Mouse (Mus musculus) gastrocnemius, adult 18-20 months (tissue): ENCODE results near the gene Kmo. TPM values are rescaled to one million over a fixed set of nuclear protein-coding genes. Genes with fewer than 3 reads are reported as not detected.
A peak's percentile ranks its signal among the peaks of the same experiment; 100 is the strongest.

Experiments used
- DNase-seq: peaks from one replicate; pipeline ENCODE4 v3.0.0; 2021; ENCODE audit warnings: low spot score
- long read RNA-seq, 2 experiments: library from polyadenylated mRNA; stranded (forward); transcript quantifications; one replicate each; pipeline ENCODE4 v2.0.0; 2021
- total RNA-seq, 2 experiments: library from RNA; stranded (reverse); gene quantifications; 2 replicates each; pipeline ENCODE4 v1.2.3; 2021

The Kmo gene
- under 1 TPM; 0.09 to 0.14 TPM for total RNA-seq
- long read RNA-seq, experiment 1 = 0 reads
- long read RNA-seq, experiment 2, partial matches to known transcripts = 0 of 1 reads
- long read RNA-seq, experiment 2, other reads (novel, unspliced or antisense) = 1 of 1 reads

GRCm38 (mm10) chr1:175619814-175620431 is at the start of gene Kmo:
Gene Kmo, plus strand, starts transcription at chr1:175620381.
- DNase-seq = peak; percentile 7

DNA sequence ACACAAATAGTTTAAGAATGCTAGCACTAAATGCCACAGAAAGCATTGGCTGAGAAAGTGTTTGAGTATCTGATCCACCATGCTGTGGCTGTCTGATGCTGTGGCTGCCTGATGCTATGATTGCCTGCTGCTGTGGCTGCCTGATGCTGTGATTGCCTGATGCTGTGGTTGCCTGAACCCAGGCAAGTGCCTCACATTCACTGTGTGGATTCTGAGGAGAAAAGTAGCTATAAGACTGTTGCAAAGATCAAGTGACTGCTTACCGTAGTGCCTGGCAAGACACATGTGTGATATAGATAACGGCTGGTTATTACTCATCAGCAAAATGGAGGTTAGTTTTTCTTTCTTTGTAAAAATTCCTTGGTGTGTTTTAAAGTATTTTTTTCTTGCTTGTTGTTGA is 46.1 kb upstream of the Kmo start:
- DNase-seq = no peak

DNA sequence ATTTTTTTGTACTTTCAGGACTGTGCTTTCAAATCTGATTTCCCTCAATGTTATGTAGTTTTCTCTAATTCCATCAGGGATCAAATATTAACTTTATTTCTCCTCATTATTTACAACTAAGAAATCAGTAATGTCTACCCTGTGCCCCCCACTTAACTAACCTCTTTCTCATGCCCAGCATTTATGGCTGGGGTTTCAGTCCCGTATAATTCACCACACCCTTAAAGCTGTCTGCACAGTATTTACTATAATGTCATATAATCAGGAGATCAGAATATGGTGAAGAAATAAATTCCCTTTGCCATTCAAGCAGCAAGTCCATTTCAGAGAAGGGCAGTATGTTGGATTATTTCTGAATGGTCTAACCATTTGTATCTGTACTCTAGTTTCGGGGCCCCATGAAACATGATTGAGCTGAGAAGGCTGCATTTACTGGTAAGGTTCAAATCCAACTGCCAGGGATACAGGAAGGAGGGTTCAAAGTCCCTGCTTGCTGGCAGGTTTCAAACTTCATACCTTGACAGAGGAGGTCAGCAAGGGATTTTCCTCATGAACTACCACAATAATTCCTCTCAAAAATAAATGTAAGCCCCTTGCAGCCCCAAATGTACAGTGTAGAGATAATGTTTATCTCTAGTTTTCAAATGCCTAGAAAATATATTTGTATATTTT is 41.6 kb upstream of the Kmo start:
- DNase-seq = no peak

DNA sequence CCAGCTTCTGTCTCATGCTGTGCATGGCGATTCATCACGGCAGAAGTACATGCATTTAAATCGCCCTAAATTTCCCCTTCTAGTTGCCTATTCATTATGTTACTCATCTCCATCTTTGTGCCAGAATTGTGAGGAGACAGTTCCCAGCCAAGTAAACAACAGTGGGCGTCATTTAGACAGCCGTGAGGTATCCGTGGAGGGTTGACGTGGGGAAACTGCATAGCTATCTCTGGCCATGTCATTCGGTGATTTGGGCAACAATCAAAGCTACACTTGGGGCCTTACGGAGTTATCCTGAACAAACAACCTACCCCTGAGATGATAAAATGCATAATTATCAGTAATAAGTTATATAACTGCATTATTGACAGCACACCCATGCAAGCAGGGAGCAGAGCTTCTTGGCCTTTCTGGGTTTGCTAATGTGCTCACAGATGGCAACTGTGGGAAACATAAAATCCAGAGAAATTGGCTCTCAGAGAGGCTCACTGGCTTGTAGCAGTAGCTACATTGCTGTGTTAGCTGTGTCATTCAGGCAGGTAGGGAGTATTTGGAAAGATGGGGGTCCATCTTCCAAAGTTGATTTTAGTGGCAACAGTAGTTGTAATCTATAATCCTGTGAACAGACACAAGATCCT is 40.5 kb upstream of the Kmo start:
- no peak for DNase-seq

DNA sequence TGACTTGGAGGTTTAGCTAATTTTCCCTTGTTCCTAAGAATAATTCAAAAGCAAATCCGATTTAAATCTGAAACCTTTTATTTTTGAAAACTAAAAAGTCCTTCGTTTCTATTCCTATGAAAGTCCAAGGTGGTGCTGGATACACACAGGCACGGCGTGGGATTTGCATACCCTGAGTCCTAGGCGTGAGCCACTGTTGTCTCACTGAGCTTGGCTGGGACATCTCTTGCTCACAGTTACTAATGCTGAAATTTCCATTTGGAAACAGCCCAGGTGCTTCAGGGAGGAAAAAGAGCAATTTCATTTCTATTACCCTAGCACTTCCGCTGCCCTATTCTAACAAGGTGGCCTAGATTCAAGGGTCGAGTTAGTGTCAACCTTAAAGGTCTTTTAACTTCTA is 39.8 kb upstream of the Kmo start:
- no peak for DNase-seq

- DNase-seq = no peak
These were observed 37.4 kb upstream of the Kmo start for GRCm38 (mm10) chr1:175582799-175583198.

- no peak for DNase-seq
These were observed 34.9 kb upstream of the Kmo start for GRCm38 (mm10) chr1:175585267-175585666.

GRCm38 (mm10) chr1:175586656-175587055 is 33.5 kb upstream of the Kmo start:
- DNase-seq = no peak

- DNase-seq = no peak
These were observed 27.3 kb upstream of the Kmo start for GRCm38 (mm10) chr1:175592832-175593231.

GRCm38 (mm10) chr1:175602231-175602630 is 17.9 kb upstream of the Kmo start:
- DNase-seq = no peak

GRCm38 (mm10) chr1:175603390-175603789 is 16.8 kb upstream of the Kmo start:
- DNase-seq = no peak

- DNase-seq = no peak
These were observed 12.9 kb upstream of the Kmo start for GRCm38 (mm10) chr1:175607308-175607707.

DNA sequence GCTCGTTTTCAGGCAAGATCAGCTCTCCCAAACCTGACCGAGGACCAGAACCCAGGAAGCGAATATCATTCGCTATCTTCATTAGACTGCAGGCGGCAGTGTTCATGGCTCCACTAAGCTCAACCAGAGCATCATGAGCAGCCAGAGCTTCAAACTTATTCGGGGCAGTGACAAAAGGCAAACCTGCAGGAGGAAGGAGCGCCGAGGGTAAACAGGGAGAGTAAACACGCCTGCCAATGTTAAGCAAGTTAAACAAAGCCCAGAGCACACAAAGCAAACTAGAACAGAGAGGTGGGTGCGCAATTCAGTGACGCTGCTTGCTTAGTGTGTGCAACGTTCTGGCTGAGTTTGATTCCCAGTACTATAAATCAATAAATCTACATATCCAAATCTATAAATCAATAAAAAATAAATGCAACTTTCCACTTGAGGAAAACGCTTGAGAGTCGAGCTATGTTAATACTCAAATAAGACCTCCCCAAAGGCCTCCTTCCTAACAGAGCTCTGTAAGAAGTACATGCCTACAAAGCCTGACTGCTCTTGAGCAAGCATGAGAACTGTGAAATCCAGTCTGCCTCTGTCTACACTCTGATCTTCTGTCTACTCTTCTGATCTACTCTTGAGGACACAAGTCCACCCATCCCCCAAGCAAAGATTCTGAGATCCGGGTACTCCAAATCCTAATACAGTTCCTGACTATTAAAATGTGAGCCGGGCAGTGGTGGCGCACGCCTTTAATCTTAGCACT is 12.2 kb upstream of the Kmo start:
- no peak for DNase-seq

DNA sequence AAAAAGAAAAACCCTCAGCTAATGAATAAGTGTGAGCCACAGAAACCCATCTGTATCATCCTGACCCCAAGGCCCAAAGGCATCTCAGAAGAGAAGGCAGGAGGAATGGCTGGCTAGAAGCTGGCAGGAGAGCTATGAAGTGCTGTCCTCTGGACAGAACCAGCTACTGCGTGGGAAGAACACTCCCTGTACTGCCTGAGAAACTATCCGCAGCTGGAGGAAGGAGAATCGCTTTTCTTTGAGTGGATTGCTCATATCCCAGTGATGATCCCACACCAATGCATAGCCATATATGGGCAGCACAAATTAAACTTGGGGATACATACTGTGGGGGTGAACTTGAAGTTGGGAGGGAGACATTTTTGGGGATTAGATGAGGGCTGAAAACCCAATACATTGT is 11.5 kb upstream of the Kmo start:
- no peak for DNase-seq

GRCm38 (mm10) chr1:175614992-175615391 is 5.2 kb upstream of the Kmo start:
- DNase-seq = no peak

DNA sequence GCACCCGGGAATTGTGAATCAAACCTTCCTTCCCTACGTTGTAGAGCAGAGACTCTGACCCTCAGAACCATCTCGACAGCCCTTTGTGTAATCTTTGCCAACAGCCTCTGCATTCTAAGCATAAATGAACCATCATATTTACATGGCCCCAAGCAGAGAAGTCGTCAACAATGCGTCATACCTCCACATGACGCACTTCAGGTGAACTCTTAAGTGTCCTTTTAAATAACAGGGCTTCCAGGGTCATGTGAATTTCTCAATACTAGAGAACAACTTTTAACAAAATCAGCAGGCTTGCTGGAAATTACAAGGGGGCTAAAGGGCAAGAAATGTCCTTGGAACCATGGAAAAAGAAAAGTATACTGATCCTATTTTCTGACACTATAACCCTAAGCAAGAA is 3.5 kb downstream of the Kmo start:
- no peak for DNase-seq

- DNase-seq = peak; percentile 96
These were observed 5.2 kb downstream of the Kmo start, which contains the start of gene Fh1 for GRCm38 (mm10) chr1:175625257-175625879. Gene Fh1, minus strand, starts transcription at chr1:175625635.

DNA sequence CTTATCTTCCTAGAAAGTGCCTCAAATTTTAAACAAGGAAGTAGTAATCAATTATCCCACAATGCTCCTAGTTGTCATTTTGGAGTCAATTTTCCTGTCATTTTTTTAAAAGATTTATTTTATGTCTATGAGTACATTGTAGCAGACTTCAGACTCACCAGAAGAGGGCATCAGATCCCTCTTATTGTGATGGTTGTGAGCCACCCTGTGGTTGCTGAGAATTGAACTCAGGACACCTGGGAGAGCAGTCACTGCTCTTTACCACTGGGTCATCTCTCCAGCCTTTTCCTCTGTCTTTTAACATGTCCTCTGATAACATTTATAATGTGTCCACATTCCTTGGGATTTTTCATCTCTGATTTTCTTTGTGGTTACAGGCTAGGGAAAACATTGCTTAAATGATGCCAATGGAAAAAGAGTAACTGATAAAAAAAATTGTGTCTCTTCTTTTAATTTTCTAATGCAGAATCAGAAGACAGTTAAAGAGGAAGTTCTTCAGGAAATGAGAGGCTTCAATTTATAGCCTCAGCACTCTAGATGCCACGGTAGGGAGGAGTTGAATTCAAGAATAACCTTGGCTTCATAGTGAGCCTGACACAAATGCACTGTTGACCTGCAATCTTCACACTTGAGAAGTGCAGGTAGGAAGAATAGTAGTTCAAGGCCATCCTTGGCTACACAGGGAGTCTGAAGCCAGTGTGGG is 6.0 kb downstream of the Kmo start:
- DNase-seq = peak; percentile 15

- DNase-seq = no peak
These were observed 9.1 kb downstream of the Kmo start for GRCm38 (mm10) chr1:175629248-175629647.

DNA sequence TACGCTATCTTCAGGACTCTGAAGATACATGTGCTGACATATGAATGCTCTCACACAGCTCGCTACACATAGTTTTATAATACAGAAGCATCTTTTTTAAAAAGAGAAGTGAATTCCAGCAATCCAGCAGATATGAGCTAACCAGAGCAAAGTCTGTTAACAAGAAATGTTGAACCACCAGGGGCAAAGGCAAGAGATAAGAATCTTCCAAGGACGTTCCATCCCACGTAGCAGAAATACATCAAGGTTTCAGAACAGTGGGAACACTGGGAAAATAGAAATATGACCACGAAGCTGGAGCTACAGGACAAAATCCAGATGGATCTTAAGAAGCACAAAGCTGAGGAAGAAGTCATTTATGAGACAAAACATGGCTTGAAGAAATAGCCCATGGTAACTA is 10.2 kb downstream of the Kmo start:
- DNase-seq = no peak

- DNase-seq = no peak
These were observed 10.9 kb downstream of the Kmo start for GRCm38 (mm10) chr1:175631080-175631479.
